Comparison of ENCODE assay signal across 10 mouse cellular contexts in genomic region chr11:117882208-117882607, GRCm38 (mm10). TPM values are rescaled to one million over a fixed set of nuclear protein-coding genes. Genes with fewer than 3 reads are reported as not detected.
DNase-seq lines count a peak whose midpoint lies in the region; ATAC-seq lines count a peak whose summit lies in the region.
"Had no signal": no experiment of that assay in that cellular context is flagged by ENCODE, and none has a peak within 500 bp of the region (broad histone marks: within the 10 kb centered on the region; RNA-seq: fewer than 3 reads in every experiment).

No protein-coding gene starts in this region.

- H3K9ac ChIP-seq in heart, embryonic 11.5 days (ENCODE audit: low read depth, low read length): 0 out of 2 replicates have a peak overlapping the region, but pooled peaks have one; percentile 22
- no peak overlapping the region for H3K9ac ChIP-seq in intestine, embryonic 15.5 days

- H3K27ac ChIP-seq in heart, embryonic 11.5 days (ENCODE audit: low read depth, low read length): peak overlapping the region; percentile 62
- H3K27ac ChIP-seq in intestine, embryonic 15.5 days: peak overlapping the region; percentile 66

- no peak overlapping the region for H3K4me2 ChIP-seq in heart, embryonic 11.5 days
- H3K4me2 ChIP-seq in intestine, embryonic 15.5 days (replicated peaks): peak overlapping the region; percentile 9; the same call in 1 of the 2 replicates

- 79% methylated on average over 1 of the region's 1 CpGs for WGBS in heart, embryonic 11.5 days (ENCODE audit: insufficient replicate concordance)
- 95% methylated on average over 1 of the region's 1 CpGs for WGBS in intestine, embryonic 15.5 days

- H3K9me3 ChIP-seq in heart, embryonic 11.5 days (replicated peaks; ENCODE audit: control insufficient read depth, low read length): no peaks in the 10 kb centered on the region
- no peaks in the 10 kb centered on the region for H3K9me3 ChIP-seq in intestine, embryonic 15.5 days

- H3K4me3 ChIP-seq in heart, embryonic 11.5 days (ENCODE audit: low read depth, low read length): no peak overlapping the region
- no peak overlapping the region for H3K4me3 ChIP-seq in intestine, embryonic 15.5 days (replicated peaks)

- H3K4me1 ChIP-seq in heart, embryonic 11.5 days (ENCODE audit: control insufficient read depth, insufficient read depth, low read length): peaks cover 30% of the 10 kb centered on the region
- peaks cover 40% of the 10 kb centered on the region for H3K4me1 ChIP-seq in intestine, embryonic 15.5 days (replicated peaks)

- no peak for ATAC-seq in heart, embryonic 11.5 days (replicated peaks; ENCODE audit: insufficient number of reproducible peaks, low FRiP score, low TSS enrichment)
- ATAC-seq in intestine, embryonic 15.5 days: no peak; the same call in 1 of the 2 replicates

- no peaks in the 10 kb centered on the region for H3K36me3 ChIP-seq in heart, embryonic 11.5 days (ENCODE audit: control insufficient read depth, insufficient read depth, low read length)
- H3K36me3 ChIP-seq in intestine, embryonic 15.5 days: no peaks in the 10 kb centered on the region

- no peak for DNase-seq in heart, adult 9 months (ENCODE audit: low spot score in 2 of 2)
- DNase-seq in 3T3-L1 (ENCODE audit: low read depth, low spot score): peak; percentile 32
- peak; percentile 63 to 73 for DNase-seq in lung, adult 18-20 months
- DNase-seq in urinary bladder, postnatal 10 days (ENCODE audit: low spot score): no peak
- no peak for DNase-seq in gastrocnemius, postnatal 4 days (ENCODE audit: low spot score in 2 of 2)
- no peak for DNase-seq in spleen, postnatal 36 days (ENCODE audit: low spot score in 2 of 2)

- 0 out of 2 replicates have a peak, but pooled peaks cover 2% of the 10 kb centered on the region for H3K27me3 ChIP-seq in heart, embryonic 11.5 days (ENCODE audit: control insufficient read depth, insufficient read depth, low read length)
- no peaks in the 10 kb centered on the region for H3K27me3 ChIP-seq in intestine, embryonic 15.5 days (replicated peaks)

RNA-seq across cellular contexts. Expression of gene Tha1, which starts 8.9 kb away (rescaled TPM):
- 3.0 and 3.7 TPM in 2 replicates for polyA plus RNA-seq in heart, embryonic 11.5 days (2014; fragmentation: Nextera tagmentation; extraction: Ambion mirVana)
- polyA plus RNA-seq in intestine, embryonic 15.5 days (2015; fragmentation: Nextera tagmentation; extraction: Ambion mirVana): 7.1 and 9.7 TPM in 2 replicates
- total RNA-seq in gastrocnemius, postnatal 4 days (2021): 1 to 10 TPM; 4.5 to 5.2 TPM

RNA-seq across cellular contexts. Expression of gene Tmem235, which starts 21.7 kb away (rescaled TPM):
- polyA plus RNA-seq in heart, embryonic 11.5 days (2014; fragmentation: Nextera tagmentation; extraction: Ambion mirVana): not detected in 2 replicates
- polyA plus RNA-seq in intestine, embryonic 15.5 days (2015; fragmentation: Nextera tagmentation; extraction: Ambion mirVana): not detected in 2 replicates
- not detected for total RNA-seq in gastrocnemius, postnatal 4 days (2021)
- total RNA-seq: adrenal gland, postnatal 4 days; gastrocnemius, adult 8-10 months had no signal

RNA-seq across cellular contexts. Expression of gene Birc5, which starts 33.2 kb away (rescaled TPM):
- polyA plus RNA-seq in heart, embryonic 11.5 days (2014; fragmentation: Nextera tagmentation; extraction: Ambion mirVana): 256 and 259 TPM in 2 replicates
- 307 and 336 TPM in 2 replicates for polyA plus RNA-seq in intestine, embryonic 15.5 days (2015; fragmentation: Nextera tagmentation; extraction: Ambion mirVana)
- 10 to 100 TPM; 23.2 to 25.2 TPM for total RNA-seq in gastrocnemius, postnatal 4 days (2021)

RNA-seq across cellular contexts. Expression of gene Tk1, which starts 56.3 kb away (rescaled TPM):
- 98.5 and 101 TPM in 2 replicates for polyA plus RNA-seq in heart, embryonic 11.5 days (2014; fragmentation: Nextera tagmentation; extraction: Ambion mirVana)
- 144 and 146 TPM in 2 replicates for polyA plus RNA-seq in intestine, embryonic 15.5 days (2015; fragmentation: Nextera tagmentation; extraction: Ambion mirVana)
- 10 to 100 TPM; 38.4 to 43.9 TPM for total RNA-seq in gastrocnemius, postnatal 4 days (2021)

RNA-seq across cellular contexts. Expression of gene Afmid, which starts 56.5 kb away (rescaled TPM):
- polyA plus RNA-seq in heart, embryonic 11.5 days (2014; fragmentation: Nextera tagmentation; extraction: Ambion mirVana): 13.1 and 14.3 TPM in 2 replicates
- polyA plus RNA-seq in intestine, embryonic 15.5 days (2015; fragmentation: Nextera tagmentation; extraction: Ambion mirVana): 8.3 and 8.9 TPM in 2 replicates
- total RNA-seq in gastrocnemius, postnatal 4 days (2021): 1 to 10 TPM; 6.1 to 9.6 TPM

Comparison
In these comparisons a context has a peak if more than half of its experiments do, and no peak if none do; other contexts are left out.
1. DNase-seq: peak in 3T3-L1 (single experiment) and lung, adult 18-20 months (2 of 2); none in heart, adult 9 months (0 of 2), urinary bladder, postnatal 10 days (single experiment), gastrocnemius, postnatal 4 days (0 of 2) and spleen, postnatal 36 days (0 of 2).